Mouse (Mus musculus) cerebellum, adult (tissue): ENCODE data around the gene Cfap61.
"Not testable (repeated sequence)": the region's sequence is repeated elsewhere in the genome, so short reads cannot be mapped to it uniquely, and the experiment has no call there.

Experiments
- ATAC-seq: cut with Nextera tagmentation; 2 replicates; pipeline ENCODE4 v1.9.2; 2017; ENCODE audit warnings: mild to moderate bottlenecking, moderate library complexity, mixed read lengths; ENCODE audit not compliant: insufficient number of reproducible peaks, low FRiP score, low TSS enrichment

Cfap61 gene

GRCm38 (mm10) chr2:145934339-145935231, at the start of gene Cfap61, which contains the start of gene Crnkl1:
TSS of gene Cfap61 (plus strand) at chr2:145934784.
TSS of gene Crnkl1 (minus strand) at chr2:145935014.
- ATAC-seq, result peak; percentile 99

- ATAC-seq, result no peak
Measured at GRCm38 (mm10) chr2:145884913-145885785, 49.4 kb upstream of the Cfap61 start.

- ATAC-seq, result no peak
Measured at GRCm38 (mm10) chr2:145887937-145888765, 46.4 kb upstream of the Cfap61 start.

- ATAC-seq, result no peak
Measured at GRCm38 (mm10) chr2:145888766-145889480, 45.7 kb upstream of the Cfap61 start.

- no peak for ATAC-seq
Measured at GRCm38 (mm10) chr2:145890571-145890970, 44.0 kb upstream of the Cfap61 start.

GRCm38 (mm10) chr2:145893756-145894155, 40.8 kb upstream of the Cfap61 start:
- ATAC-seq, result no peak

- peak; percentile 88 for ATAC-seq
Measured at GRCm38 (mm10) chr2:145898106-145898505, 36.5 kb upstream of the Cfap61 start.

GRCm38 (mm10) chr2:145900318-145900717, 34.3 kb upstream of the Cfap61 start:
- not testable (repeated sequence) for ATAC-seq

- ATAC-seq, result no peak
Measured at GRCm38 (mm10) chr2:145901861-145902260, 32.7 kb upstream of the Cfap61 start, which contains the start of gene Naa20. TSS of gene Naa20 (plus strand) at chr2:145902099.

- ATAC-seq, result peak; percentile 94
Measured at GRCm38 (mm10) chr2:145903061-145903901, 31.3 kb upstream of the Cfap61 start.

- no peak for ATAC-seq
Measured at GRCm38 (mm10) chr2:145903983-145904616, 30.5 kb upstream of the Cfap61 start.

- no peak for ATAC-seq
Measured at GRCm38 (mm10) chr2:145905156-145905555, 29.4 kb upstream of the Cfap61 start.

GRCm38 (mm10) chr2:145905884-145906283, 28.7 kb upstream of the Cfap61 start:
- ATAC-seq, result not testable (repeated sequence)

- no peak for ATAC-seq
Measured at GRCm38 (mm10) chr2:145920941-145921650, 13.5 kb upstream of the Cfap61 start.

- ATAC-seq, result no peak
Measured at GRCm38 (mm10) chr2:145936975-145937374, 2.4 kb downstream of the Cfap61 start.

GRCm38 (mm10) chr2:145941403-145941802, 6.8 kb downstream of the Cfap61 start:
- no peak for ATAC-seq

GRCm38 (mm10) chr2:145944286-145944685, 9.7 kb downstream of the Cfap61 start:
- ATAC-seq, result no peak
